Mouse (Mus musculus): ENCODE results near the gene Tmem251. TPM values are rescaled to one million over a fixed set of nuclear protein-coding genes. Genes with fewer than 3 reads are reported as not detected.
A peak's percentile ranks its signal among the peaks of the same experiment; 100 is the strongest.

The Tmem251 gene
- polyA plus RNA-seq, 1 experiment from 2014 or later = 10.9 TPM

DNA sequence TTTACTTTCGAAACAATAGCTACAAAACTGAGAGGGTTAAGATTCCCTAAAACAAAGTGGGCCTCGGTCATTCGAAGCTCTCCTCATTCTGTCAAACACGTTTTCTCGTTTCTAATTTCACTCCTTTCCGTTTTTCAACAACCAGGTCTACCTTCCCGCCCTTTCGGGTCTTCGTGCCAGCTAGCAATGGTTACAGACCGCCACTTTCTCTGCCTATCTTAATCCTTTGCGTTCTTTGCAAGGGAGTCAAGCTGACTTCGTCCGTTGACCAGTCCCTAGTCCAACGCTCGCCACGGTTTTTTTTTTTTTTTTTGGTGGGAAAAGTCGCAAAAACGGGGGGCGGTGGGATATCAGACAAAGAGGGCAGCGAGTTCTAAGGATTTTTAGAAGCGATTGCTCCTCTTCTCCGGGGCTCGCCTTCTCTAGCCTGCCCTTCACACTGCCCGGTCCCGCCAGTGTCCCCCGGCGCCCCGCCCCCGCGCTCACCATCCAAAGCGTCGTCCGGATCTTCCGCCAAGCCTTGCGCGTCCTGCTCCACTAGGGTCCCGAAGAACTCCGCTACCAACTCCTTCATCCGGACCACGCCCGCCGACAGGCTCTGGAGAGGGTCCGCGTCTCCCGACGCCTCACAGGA lies 13.6 kb downstream of the Tmem251 start:
- H3K9ac ChIP-seq (ENCODE audit: low read length) = peak overlapping the region; percentile 60
- no peaks in the 10 kb centered on the region for H3K36me3 ChIP-seq (ENCODE audit: control insufficient read depth, insufficient read depth, low read length)
- H3K4me3 ChIP-seq (ENCODE audit: low read depth, low read length) = peak overlapping the region; percentile 89
- no peaks in the 10 kb centered on the region; the same call in 1 of the 2 replicates for H3K4me1 ChIP-seq (replicated peaks; ENCODE audit: control insufficient read depth, insufficient read depth)
- H3K9me3 ChIP-seq (ENCODE audit: control insufficient read depth, low read length) = no peaks in the 10 kb centered on the region
- H3K4me2 ChIP-seq (replicated peaks; ENCODE audit: low read depth) = peak overlapping the region; percentile 78
- TF ChIP-seq EP300 (optimal IDR thresholded peaks at IDR 0.05) (no peak), CTCF (IDR thresholded peaks at IDR 0.05; ENCODE audit: low read depth) (no peak)
- no peaks in the 10 kb centered on the region for H3K27me3 ChIP-seq (ENCODE audit: control insufficient read depth, insufficient read depth, low read length)
- WGBS = 1% methylated on average over 46 of the region's 46 CpGs
- peak; percentile 83 for ATAC-seq (ENCODE audit: low FRiP score, low TSS enrichment)
- peak overlapping the region; percentile 81 for H3K27ac ChIP-seq (replicated peaks)
- DNase-seq (ENCODE audit: low spot score) = no peak

DNA sequence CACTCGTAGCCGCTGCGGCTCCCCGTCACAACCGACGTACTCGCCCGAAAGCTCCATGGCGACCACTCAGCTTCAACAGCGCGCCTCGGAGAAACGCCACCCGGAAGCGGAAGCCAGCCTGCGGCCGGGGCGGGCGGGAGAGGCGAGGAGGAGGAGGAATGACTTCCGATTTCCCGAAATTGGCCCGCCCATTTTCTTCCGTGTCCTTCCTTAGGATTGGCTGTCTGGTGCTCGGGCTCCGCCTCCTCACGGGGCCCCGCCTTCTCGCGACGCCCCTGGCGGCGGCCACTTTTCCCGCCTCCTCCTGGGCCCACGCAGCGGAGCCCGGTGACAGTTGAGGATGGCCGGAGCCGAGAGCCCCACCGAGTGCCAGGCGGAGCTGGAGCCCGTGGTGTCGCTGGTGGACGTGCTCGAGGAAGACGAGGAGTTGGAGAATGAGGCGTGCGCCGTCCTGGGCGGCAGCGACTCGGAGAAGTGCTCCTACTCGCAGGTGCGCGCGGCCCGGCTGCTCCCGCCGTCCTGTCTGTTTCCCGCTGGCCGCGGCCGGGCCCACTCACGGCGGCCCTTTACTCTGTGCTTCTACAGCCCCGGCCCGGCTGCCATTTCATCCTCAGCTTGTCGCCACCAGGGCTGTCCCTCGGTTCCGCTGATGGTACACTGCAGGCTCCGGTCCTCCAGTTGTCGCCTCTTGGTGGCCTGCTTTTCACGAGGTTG lies 14.3 kb downstream of the Tmem251 start, which contains the start of the genes Gm28051, Gon7 and Ubr7:
Gene Gm28051 (minus strand): TSS at position 77 of the 714 bp plus-strand sequence.
Gene Gon7 (minus strand): TSS at position 115 of the 714 bp plus-strand sequence.
Gene Ubr7 (plus strand): TSS at position 279 of the 714 bp plus-strand sequence.
- TF ChIP-seq EP300 (optimal IDR thresholded peaks at IDR 0.05) (no peak), CTCF (IDR thresholded peaks at IDR 0.05; ENCODE audit: low read depth) (peak; percentile 71)
- peak within 1 kb of the TSS; percentile 95 for H3K4me2 ChIP-seq (replicated peaks; ENCODE audit: low read depth)
- H3K9ac ChIP-seq (ENCODE audit: low read length) = peak within 1 kb of the TSS; percentile 80
- H3K27ac ChIP-seq (replicated peaks) = peak within 1 kb of the TSS; percentile 86
- ATAC-seq (ENCODE audit: low FRiP score, low TSS enrichment) = peak; percentile 98
- no peaks in the 10 kb centered on the region for H3K27me3 ChIP-seq (ENCODE audit: control insufficient read depth, insufficient read depth, low read length)
- peak; percentile 97 for DNase-seq (ENCODE audit: low spot score)
- no peaks in the 10 kb centered on the region for H3K36me3 ChIP-seq (ENCODE audit: control insufficient read depth, insufficient read depth, low read length)
- WGBS = under 1% methylated on average over 62 of the region's 73 CpGs
- peak within 1 kb of the TSS; percentile 89 for H3K4me3 ChIP-seq (ENCODE audit: low read depth, low read length)
- no peaks in the 10 kb centered on the region for H3K9me3 ChIP-seq (ENCODE audit: control insufficient read depth, low read length)
- no peaks in the 10 kb centered on the region; the same call in 1 of the 2 replicates for H3K4me1 ChIP-seq (replicated peaks; ENCODE audit: control insufficient read depth, insufficient read depth)

DNA sequence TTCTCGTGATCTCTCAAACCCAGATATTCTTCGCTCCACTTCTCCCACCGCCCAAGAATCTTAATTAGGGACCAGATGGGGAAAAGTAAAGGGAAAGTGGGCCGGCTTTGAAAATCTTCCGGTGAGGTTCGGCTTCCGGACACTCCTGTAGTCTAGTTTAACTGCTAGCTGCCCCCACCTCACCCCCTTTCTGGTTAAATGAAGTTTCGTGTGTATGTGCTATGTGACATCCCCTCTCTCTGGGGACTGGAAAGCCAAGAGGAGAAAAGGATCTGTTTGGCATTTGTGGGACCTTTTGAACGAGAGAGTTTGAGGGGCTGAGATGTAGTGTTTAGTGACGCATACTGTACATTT lies 14.8 kb downstream of the Tmem251 start, which contains the start of gene Gm20604:
Gene Gm20604 (minus strand): TSS at position 270 of the 354 bp plus-strand sequence.
- H3K9me3 ChIP-seq (ENCODE audit: control insufficient read depth, low read length) = no peaks in the 10 kb centered on the region
- H3K9ac ChIP-seq (ENCODE audit: low read length) = peak within 1 kb of the TSS; percentile 80
- H3K27ac ChIP-seq (replicated peaks) = peak within 1 kb of the TSS; percentile 86
- H3K36me3 ChIP-seq (ENCODE audit: control insufficient read depth, insufficient read depth, low read length) = no peaks in the 10 kb centered on the region
- no peaks in the 10 kb centered on the region; the same call in 1 of the 2 replicates for H3K4me1 ChIP-seq (replicated peaks; ENCODE audit: control insufficient read depth, insufficient read depth)
- TF ChIP-seq CTCF (IDR thresholded peaks at IDR 0.05; ENCODE audit: low read depth) (no peak), EP300 (optimal IDR thresholded peaks at IDR 0.05) (no peak)
- ATAC-seq (ENCODE audit: low FRiP score, low TSS enrichment) = no peak
- H3K4me3 ChIP-seq (ENCODE audit: low read depth, low read length) = peak within 1 kb of the TSS; percentile 89
- no peaks in the 10 kb centered on the region for H3K27me3 ChIP-seq (ENCODE audit: control insufficient read depth, insufficient read depth, low read length)
- 0% methylated on average over 10 of the region's 10 CpGs for WGBS
- peak within 1 kb of the TSS; percentile 95 for H3K4me2 ChIP-seq (replicated peaks; ENCODE audit: low read depth)
- no peak for DNase-seq (ENCODE audit: low spot score)

DNA sequence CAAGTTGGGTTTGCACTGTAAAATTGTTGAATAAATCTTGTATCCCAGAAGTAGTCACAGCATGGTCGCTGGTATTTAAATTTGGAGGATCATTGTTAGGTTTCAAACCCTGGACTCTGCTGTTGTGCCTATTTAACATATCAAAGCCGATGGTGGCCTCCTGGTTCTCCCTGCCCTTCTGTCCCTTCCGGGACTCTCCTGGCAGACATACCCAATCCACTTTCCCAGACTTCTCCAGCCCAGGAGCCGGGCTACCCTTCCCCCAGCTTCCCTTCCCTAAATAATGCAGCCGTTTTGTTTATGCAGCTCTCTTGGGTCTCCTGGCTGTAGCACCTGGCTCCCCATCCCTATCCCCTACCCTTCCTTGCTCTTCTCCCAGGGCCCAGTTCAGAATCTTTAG lies 15.4 kb downstream of the Tmem251 start:
- ATAC-seq (ENCODE audit: low FRiP score, low TSS enrichment) = no peak
- peaks cover 2% of the 10 kb centered on the region; the same call in 1 of the 2 replicates for H3K36me3 ChIP-seq (ENCODE audit: control insufficient read depth, insufficient read depth, low read length)
- H3K4me1 ChIP-seq (replicated peaks; ENCODE audit: control insufficient read depth, insufficient read depth) = no peaks in the 10 kb centered on the region; the same call in 1 of the 2 replicates
- H3K27ac ChIP-seq (replicated peaks) = no peak overlapping the region
- no peaks in the 10 kb centered on the region for H3K9me3 ChIP-seq (ENCODE audit: control insufficient read depth, low read length)
- H3K9ac ChIP-seq (ENCODE audit: low read length) = peak overlapping the region; percentile 80
- DNase-seq (ENCODE audit: low spot score) = no peak
- H3K27me3 ChIP-seq (ENCODE audit: control insufficient read depth, insufficient read depth, low read length) = no peaks in the 10 kb centered on the region
- WGBS = 0% methylated on average over 5 of the region's 5 CpGs
- TF ChIP-seq CTCF (IDR thresholded peaks at IDR 0.05; ENCODE audit: low read depth) = no peak
- no peak for TF ChIP-seq EP300 (optimal IDR thresholded peaks at IDR 0.05)
- peak overlapping the region; percentile 95 for H3K4me2 ChIP-seq (replicated peaks; ENCODE audit: low read depth)
- peak overlapping the region; percentile 89 for H3K4me3 ChIP-seq (ENCODE audit: low read depth, low read length)

DNA sequence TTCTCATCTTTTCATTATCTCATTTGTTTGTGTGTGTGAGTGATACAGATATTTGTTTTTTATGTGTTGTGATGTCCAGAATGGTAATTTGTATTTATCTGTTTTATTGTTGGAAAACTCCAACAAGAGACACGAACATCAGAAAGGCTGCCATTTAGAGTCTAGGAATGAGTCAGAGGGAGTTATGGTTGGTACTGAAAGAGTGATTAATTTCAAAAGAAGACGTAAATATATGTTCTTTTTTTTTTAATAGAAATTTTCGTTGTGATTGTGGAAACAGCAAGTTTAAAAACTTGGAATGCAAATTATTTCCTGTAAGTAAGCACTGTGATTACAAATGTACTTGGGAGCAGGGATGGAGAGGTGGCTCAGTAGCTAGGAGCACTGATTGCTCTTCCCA lies 18.1 kb downstream of the Tmem251 start:
- TF ChIP-seq EP300 (optimal IDR thresholded peaks at IDR 0.05) (no peak), CTCF (IDR thresholded peaks at IDR 0.05; ENCODE audit: low read depth) (no peak)
- Histone ChIP-seq H3K4me2 (replicated peaks; ENCODE audit: low read depth) (no peak overlapping the region), H3K9me3 (ENCODE audit: control insufficient read depth, low read length) (no peaks in the 10 kb centered on the region), H3K27ac (replicated peaks) (no peak overlapping the region), H3K36me3 (ENCODE audit: control insufficient read depth, insufficient read depth, low read length) (peaks cover 7% of the 10 kb centered on the region; the same call in 1 of the 2 replicates), H3K9ac (ENCODE audit: low read length) (no peak overlapping the region), H3K4me1 (replicated peaks; ENCODE audit: control insufficient read depth, insufficient read depth) (no peaks in the 10 kb centered on the region; the same call in 1 of the 2 replicates), H3K27me3 (ENCODE audit: control insufficient read depth, insufficient read depth, low read length) (no peaks in the 10 kb centered on the region), H3K4me3 (ENCODE audit: low read depth, low read length) (no peak overlapping the region)
- 70% methylated on average over 3 of the region's 3 CpGs for WGBS
- DNase-seq (ENCODE audit: low spot score) = no peak
- no peak for ATAC-seq (ENCODE audit: low FRiP score, low TSS enrichment)
